19 mouse cellular contexts compared by ENCODE assay signal in genomic region chr16:35056786-35057185, GRCm38 (mm10). TPM values are rescaled to one million over a fixed set of nuclear protein-coding genes. Genes with fewer than 3 reads are reported as not detected.
DNase-seq lines count a peak whose midpoint lies in the region; ATAC-seq and TF ChIP-seq lines count a peak whose summit lies in the region.
"Had no signal": no experiment of that assay in that cellular context is flagged by ENCODE, and none has a peak within 500 bp of the region (broad histone marks: within the 10 kb centered on the region; RNA-seq: fewer than 3 reads in every experiment).

No protein-coding gene starts in this region.

- 88% methylated on average over 3 of the region's 3 CpGs for whole genome bisulfite sequencing in midbrain, embryonic 11.5 days
- WGBS in midbrain, embryonic 10.5 days = 96% methylated on average over 3 of the region's 3 CpGs
- 70% methylated on average over 3 of the region's 3 CpGs for WGBS in kidney, adult 2 months

- H3K4me1 ChIP-seq in midbrain, embryonic 11.5 days (ENCODE audit: control insufficient read depth, insufficient read depth, low read length) = no peaks in the 10 kb centered on the region
- no peaks in the 10 kb centered on the region for H3K4me1 ChIP-seq in midbrain, embryonic 10.5 days
- peaks cover 22% of the 10 kb centered on the region for H3K4me1 ChIP-seq in bone marrow macrophage, adult 2 months (ENCODE audit: control insufficient read depth, insufficient read depth, low read length)
- no peaks in the 10 kb centered on the region for H3K4me1 ChIP-seq in kidney, adult 2 months (ENCODE audit: control insufficient read depth, insufficient read depth, low read length)
- H3K4me1 ChIP-seq: embryonic facial prominence, embryonic 10.5 days; embryonic facial prominence, embryonic 12.5 days; forebrain, embryonic 13.5 days; forebrain, embryonic 15.5 days had no signal

- no peak for ATAC-seq in midbrain, embryonic 11.5 days (ENCODE audit: low FRiP score)
- ATAC-seq: activated CD4-positive, CD25-positive, alpha-beta regulatory T cell, adult 4 months; Patski had no signal

- no peak for TF ChIP-seq CTCF in gastrocnemius, adult 2 months (IDR thresholded peaks at IDR 0.05)
- TF ChIP-seq CTCF in bone marrow macrophage, adult 2 months (IDR thresholded peaks at IDR 0.05; ENCODE audit: low read depth, low read length) = no peak
- no peak for TF ChIP-seq CTCF in kidney, adult 2 months (conservative IDR thresholded peaks at IDR 0.05; ENCODE audit: insufficient read depth, insufficient read length, low read depth, low read length)

- DNase-seq in gastrocnemius, adult 2 months = no peak
- DNase-seq in gastrocnemius, postnatal 14 days = no peak
- DNase-seq in midbrain, embryonic 11.5 days (ENCODE audit: low spot score, missing footprints) = peak; percentile 14
- DNase-seq in midbrain, embryonic 10.5 days (ENCODE audit: low spot score) = no peak
- peak; percentile 11 for DNase-seq in skeletal muscle tissue, adult 2 months (ENCODE audit: low read depth, low spot score)
- no peak for DNase-seq in frontal cortex, adult 2 months (ENCODE audit: extremely low spot score in 1 of 2, low spot score in 1 of 2)
- no peak for DNase-seq in kidney, adult 2 months
- DNase-seq: adrenal gland, adult 2 months; adrenal gland, postnatal 25 days; cerebellum, adult 11-12 months had no signal

- H3K36me3 ChIP-seq in midbrain, embryonic 11.5 days (ENCODE audit: control insufficient read depth, insufficient read depth, low read length) = no peaks in the 10 kb centered on the region
- H3K36me3 ChIP-seq in midbrain, embryonic 10.5 days = peaks cover 14% of the 10 kb centered on the region
- no peaks in the 10 kb centered on the region for H3K36me3 ChIP-seq in kidney, adult 2 months (ENCODE audit: control insufficient read depth, insufficient read depth, low read length)
- H3K36me3 ChIP-seq: embryonic facial prominence, embryonic 12.5 days; forebrain, embryonic 15.5 days had no signal

- no peaks in the 10 kb centered on the region for H3K27me3 ChIP-seq in midbrain, embryonic 11.5 days (ENCODE audit: control insufficient read depth, insufficient read depth, low read length)
- peaks cover 7% of the 10 kb centered on the region for H3K27me3 ChIP-seq in midbrain, embryonic 10.5 days (ENCODE audit: low read depth, poor library complexity, severe bottlenecking)
- H3K27me3 ChIP-seq in kidney, adult 2 months (replicated peaks; ENCODE audit: control insufficient read depth, insufficient read depth, low read length) = no peaks in the 10 kb centered on the region
- H3K27me3 ChIP-seq: embryonic facial prominence, embryonic 12.5 days; forebrain, embryonic 13.5 days; forebrain, embryonic 15.5 days; Patski had no signal

- H3K9ac ChIP-seq in midbrain, embryonic 11.5 days (ENCODE audit: low read length) = no peak overlapping the region
- H3K9ac ChIP-seq: embryonic facial prominence, embryonic 12.5 days; forebrain, embryonic 13.5 days; forebrain, embryonic 15.5 days; forebrain, postnatal 0 days had no signal

- peak overlapping the region; percentile 74 for H3K27ac ChIP-seq in gastrocnemius, adult 2 months
- H3K27ac ChIP-seq in midbrain, embryonic 11.5 days (ENCODE audit: low read depth, low read length) = no peak overlapping the region
- no peak overlapping the region for H3K27ac ChIP-seq in midbrain, embryonic 10.5 days (replicated peaks)
- peak overlapping the region; percentile 52 for H3K27ac ChIP-seq in bone marrow macrophage, adult 2 months (ENCODE audit: insufficient read depth, low read depth, low read length)
- no peak overlapping the region for H3K27ac ChIP-seq in kidney, adult 2 months (ENCODE audit: insufficient read depth, low read depth, low read length)
- H3K27ac ChIP-seq: embryonic facial prominence, embryonic 10.5 days; embryonic facial prominence, embryonic 12.5 days; forebrain, embryonic 13.5 days; forebrain, embryonic 15.5 days had no signal

- intact Hi-C loops in gastrocnemius, adult 2 months (cut with DNase I) = loop anchor here (2.0 to 5.0 kb wide), 2 partner anchors 101 to 214 kb away; no protein-coding TSS in a partner anchor
- intact Hi-C loops in gastrocnemius, postnatal 14 days (cut with DNase I; ENCODE audit: low total_unique reads) = loop anchor here (10.0 kb wide), 1 partner anchor 218 kb away; no protein-coding TSS in a partner anchor

- H3K4me2 ChIP-seq in midbrain, embryonic 11.5 days = no peak overlapping the region
- H3K4me2 ChIP-seq: embryonic facial prominence, embryonic 12.5 days; forebrain, embryonic 13.5 days; forebrain, embryonic 15.5 days had no signal

- TF ChIP-seq POLR2A in bone marrow macrophage, adult 2 months (IDR thresholded peaks at IDR 0.05; ENCODE audit: borderline replicate concordance, low read depth, low read length) = no peak
- TF ChIP-seq POLR2A in kidney, adult 2 months (IDR thresholded peaks at IDR 0.05; ENCODE audit: low read depth, low read length) = no peak

- no peak overlapping the region for H3K4me3 ChIP-seq in gastrocnemius, adult 2 months
- H3K4me3 ChIP-seq in midbrain, embryonic 11.5 days (ENCODE audit: low read depth, low read length) = no peak overlapping the region
- H3K4me3 ChIP-seq in midbrain, embryonic 10.5 days = no peak overlapping the region
- H3K4me3 ChIP-seq in bone marrow macrophage, adult 2 months (ENCODE audit: insufficient read depth, low read length) = no peak overlapping the region
- H3K4me3 ChIP-seq in kidney, adult 2 months (ENCODE audit: insufficient read depth, low read depth, low read length) = no peak overlapping the region
- H3K4me3 ChIP-seq: embryonic facial prominence, embryonic 10.5 days; embryonic facial prominence, embryonic 12.5 days; forebrain, embryonic 13.5 days; forebrain, embryonic 15.5 days had no signal

- no peaks in the 10 kb centered on the region for H3K9me3 ChIP-seq in midbrain, embryonic 11.5 days (ENCODE audit: control insufficient read depth, low read length)
- H3K9me3 ChIP-seq in midbrain, embryonic 10.5 days (replicated peaks) = no peaks in the 10 kb centered on the region
- H3K9me3 ChIP-seq: embryonic facial prominence, embryonic 10.5 days; embryonic facial prominence, embryonic 12.5 days; forebrain, embryonic 13.5 days; forebrain, embryonic 15.5 days; G1E had no signal

RNA-seq across cellular contexts. Expression of gene Hacd2, which starts 34.6 kb away (rescaled TPM):
- total RNA-seq in gastrocnemius, adult 2 months (2021) = 1 to 10 TPM; 1.8 TPM
- 1 to 10 TPM; 2.3 to 3.5 TPM for total RNA-seq in gastrocnemius, postnatal 14 days (2021)
- polyA plus RNA-seq in midbrain, embryonic 11.5 days (2014; fragmentation: Nextera tagmentation; extraction: Ambion mirVana) = 27.2 and 28.6 TPM in 2 replicates
- polyA plus RNA-seq in midbrain, embryonic 10.5 days (2016; fragmentation: Nextera tagmentation; extraction: Ambion mirVana) = 70.4 and 79.0 TPM in 2 replicates
- 25.6 and 32.6 TPM in 2 replicates for polyA plus RNA-seq in bone marrow macrophage, adult 2 months (2012; ENCODE audit: insufficient read depth, insufficient read length, missing spikeins)
- polyA plus RNA-seq in frontal cortex, adult 2 months (2012; rRNA removed) = 34.0 and 44.7 TPM in 2 replicates
- polyA plus RNA-seq in kidney, adult 2 months (2012; rRNA removed) = 68.4 and 70.8 TPM in 2 replicates

Comparison
In these comparisons a context has a peak if more than half of its experiments do, and no peak if none do; other contexts are left out.
1. DNase-seq: peak in midbrain, embryonic 11.5 days (single experiment) and skeletal muscle tissue, adult 2 months (single experiment); none in gastrocnemius, adult 2 months (single experiment), gastrocnemius, postnatal 14 days (single experiment), midbrain, embryonic 10.5 days (single experiment), frontal cortex, adult 2 months (0 of 2) and kidney, adult 2 months (single experiment).
2. H3K27ac ChIP-seq: peak in gastrocnemius, adult 2 months (single experiment) and bone marrow macrophage, adult 2 months (single experiment); none in midbrain, embryonic 11.5 days (single experiment), midbrain, embryonic 10.5 days (single experiment) and kidney, adult 2 months (single experiment).